Mouse (Mus musculus) myocyte (in vitro differentiated cells): ENCODE results near the gene Rsl24d1.

Experiments used
- POLR2A ChIP-seq: IDR thresholded peaks from one replicate; pipeline ENCODE4 v1.6.1; 2011; ENCODE audit warnings: low read depth, mild to moderate bottlenecking, control low read depth, moderate library complexity; ENCODE audit not compliant: insufficient read length
- TCF12 ChIP-seq: IDR thresholded peaks from one replicate; pipeline ENCODE4 v1.6.1; 2011; ENCODE audit warnings: mild to moderate bottlenecking, control low read depth; ENCODE audit not compliant: poor library complexity, insufficient read depth, severe bottlenecking

DNA sequence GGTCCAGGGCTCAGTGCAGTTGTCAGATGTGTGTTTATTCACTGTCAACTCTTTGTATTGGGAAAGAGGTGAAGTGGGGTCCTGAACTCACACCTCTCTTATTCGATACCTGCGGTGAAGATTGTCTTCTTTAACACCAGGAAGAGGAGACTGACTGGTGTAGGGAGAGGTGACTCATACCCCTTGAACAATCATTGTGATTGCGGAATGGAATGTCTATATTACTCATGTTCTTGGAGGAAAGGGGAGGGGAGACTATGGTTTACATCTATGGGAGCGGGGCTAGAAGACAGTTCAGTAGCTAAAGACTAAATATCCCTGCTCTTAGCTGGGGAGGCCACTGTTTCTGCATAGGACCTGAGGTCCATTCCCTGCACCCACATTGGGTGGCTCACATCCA lies 17.3 kb downstream of the Rsl24d1 start:
- no peak for TF ChIP-seq POLR2A
- TF ChIP-seq TCF12 = no peak
